Mouse (Mus musculus) adipocyte (in vitro differentiated cells): ENCODE data around the gene Krt36.

Source experiments
- DNase-seq: peaks from one replicate; pipeline ENCODE4 v3.0.0-alpha.2; 2016; ENCODE audit warnings: low spot score

The Krt36 gene

GRCm38 (mm10) chr11:100105576-100106122, at the start of gene Krt36:
Gene Krt36, minus strand, starts transcription at chr11:100105626.
- no peak for DNase-seq

- no peak for DNase-seq
These were observed 43.3 kb upstream of the Krt36 start, which contains the start of gene Krt19 for GRCm38 (mm10) chr11:100148615-100149330. Gene Krt19, minus strand, starts transcription at chr11:100148665.

GRCm38 (mm10) chr11:100147566-100148353, 42.3 kb upstream of the Krt36 start:
- DNase-seq: peak; percentile 50

GRCm38 (mm10) chr11:100145858-100146560, 40.6 kb upstream of the Krt36 start:
- DNase-seq: no peak

GRCm38 (mm10) chr11:100145104-100145503, 39.7 kb upstream of the Krt36 start:
- DNase-seq: no peak

- no peak for DNase-seq
These were observed 35.5 kb upstream of the Krt36 start for GRCm38 (mm10) chr11:100140966-100141365.

- no peak for DNase-seq
These were observed 34.0 kb upstream of the Krt36 start for GRCm38 (mm10) chr11:100139391-100139790.

GRCm38 (mm10) chr11:100138809-100139208, 33.4 kb upstream of the Krt36 start:
- DNase-seq: no peak

- no peak for DNase-seq
These were observed 32.3 kb upstream of the Krt36 start for GRCm38 (mm10) chr11:100137693-100138092.

GRCm38 (mm10) chr11:100136559-100136958, 31.1 kb upstream of the Krt36 start:
- DNase-seq: no peak

- no peak for DNase-seq
These were observed 30.3 kb upstream of the Krt36 start, which contains the start of gene Krt15 for GRCm38 (mm10) chr11:100135731-100136130. Gene Krt15, minus strand, starts transcription at chr11:100135928.

- DNase-seq: no peak
These were observed 19.5 kb upstream of the Krt36 start for GRCm38 (mm10) chr11:100124901-100125300.

- no peak for DNase-seq
These were observed 16.0 kb upstream of the Krt36 start, which contains the start of gene Krt13 for GRCm38 (mm10) chr11:100121466-100121865. Gene Krt13, minus strand, starts transcription at chr11:100121566.

GRCm38 (mm10) chr11:100120331-100120730, 14.9 kb upstream of the Krt36 start:
- DNase-seq: peak; percentile 54

GRCm38 (mm10) chr11:100113742-100114029, 8.3 kb upstream of the Krt36 start:
- no peak for DNase-seq

- DNase-seq: no peak
These were observed 7.7 kb upstream of the Krt36 start for GRCm38 (mm10) chr11:100112935-100113741.

GRCm38 (mm10) chr11:100102693-100103429, 2.6 kb downstream of the Krt36 start:
- no peak for DNase-seq

GRCm38 (mm10) chr11:100100391-100100790, 5.0 kb downstream of the Krt36 start:
- peak; percentile 75 for DNase-seq

- DNase-seq: no peak
These were observed 7.6 kb downstream of the Krt36 start for GRCm38 (mm10) chr11:100097819-100098218.

GRCm38 (mm10) chr11:100096141-100096540, 9.3 kb downstream of the Krt36 start, which contains the start of gene Krt35:
Gene Krt35, minus strand, starts transcription at chr11:100096241.
- no peak for DNase-seq
